Mouse (Mus musculus) lung, adult 18-20 months (tissue): ENCODE results near the gene Pcolce.
"Not testable (repeated sequence)": the region's sequence is repeated elsewhere in the genome, so short reads cannot be mapped to it uniquely, and the experiment has no call there.

Experiments
- DNase-seq, 2 experiments: peaks; one replicate each; pipeline ENCODE4 v3.0.0; 2022; ENCODE audit warnings: mixed read lengths in 2 of 2

Pcolce gene

DNA sequence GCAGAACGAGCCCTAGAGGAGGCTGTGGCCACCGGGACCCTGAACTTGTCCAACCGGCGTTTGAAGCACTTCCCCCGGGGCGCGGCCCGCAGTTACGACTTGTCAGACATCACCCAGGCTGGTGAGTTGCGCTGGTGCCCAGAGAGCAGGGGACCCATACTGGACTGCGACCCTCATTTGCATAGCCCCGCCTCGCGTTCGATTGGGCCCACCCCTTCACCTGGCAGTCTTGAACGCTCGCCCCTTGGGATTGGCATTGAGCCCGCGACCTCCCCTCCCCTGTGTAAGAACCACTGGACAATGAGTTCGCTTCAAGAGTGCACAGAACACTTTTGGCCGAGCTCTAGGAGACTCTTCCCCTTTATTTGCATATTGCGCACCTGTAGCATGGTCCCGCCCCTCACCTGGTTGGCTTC is 15.7 kb upstream of the Pcolce start:
- DNase-seq, result peak; percentile 79 to 81

DNA sequence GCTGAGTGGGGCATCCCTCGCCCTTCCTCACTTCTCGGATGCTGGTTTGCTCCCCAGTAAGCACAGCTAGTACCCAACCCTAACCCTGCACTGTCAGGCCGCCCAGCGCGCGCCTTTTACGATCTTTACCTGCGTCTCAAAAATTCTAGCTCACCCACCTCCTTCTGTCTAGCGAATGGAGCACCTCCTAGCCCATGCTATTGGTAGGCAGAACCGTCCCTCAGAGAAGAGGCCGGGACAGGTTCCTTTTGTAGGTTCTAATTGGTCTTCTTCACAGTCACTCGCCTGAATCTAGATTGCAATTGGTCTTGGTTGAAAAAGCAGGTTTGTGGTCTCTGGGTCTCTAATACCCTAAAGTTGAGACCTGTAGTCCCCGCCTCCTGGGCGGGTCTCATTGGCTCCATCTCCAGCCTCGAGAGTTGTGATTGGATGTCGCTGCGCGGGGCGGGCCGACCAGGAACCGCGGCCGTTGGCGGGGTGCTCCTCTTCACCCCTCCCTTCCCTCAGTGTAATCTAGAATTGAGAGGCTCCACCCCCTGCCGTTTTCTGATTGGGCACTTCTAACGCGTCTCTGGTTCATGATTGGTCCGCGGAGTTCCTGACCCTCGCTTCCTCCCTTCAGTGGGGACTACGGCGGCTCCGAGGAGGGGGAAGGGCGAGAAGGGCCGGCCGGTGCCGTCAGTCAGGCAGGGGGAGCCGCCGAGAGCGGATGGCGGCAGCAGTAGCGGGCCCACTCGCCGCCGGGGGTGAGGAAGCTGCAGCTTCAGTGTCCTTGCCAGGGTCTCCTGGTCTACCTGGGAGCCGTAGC is 15.1 kb upstream of the Pcolce start, which contains the start of the genes Fbxo24, Lrch4 and Gm20605:
Gene Fbxo24 (minus strand): TSS at position 505 of the 808 bp plus-strand sequence.
Gene Lrch4 (plus strand): TSS at position 624 of the 808 bp plus-strand sequence.
Gene Gm20605 (plus strand): TSS at position 678 of the 808 bp plus-strand sequence.
- peak; percentile 100 for DNase-seq

DNA sequence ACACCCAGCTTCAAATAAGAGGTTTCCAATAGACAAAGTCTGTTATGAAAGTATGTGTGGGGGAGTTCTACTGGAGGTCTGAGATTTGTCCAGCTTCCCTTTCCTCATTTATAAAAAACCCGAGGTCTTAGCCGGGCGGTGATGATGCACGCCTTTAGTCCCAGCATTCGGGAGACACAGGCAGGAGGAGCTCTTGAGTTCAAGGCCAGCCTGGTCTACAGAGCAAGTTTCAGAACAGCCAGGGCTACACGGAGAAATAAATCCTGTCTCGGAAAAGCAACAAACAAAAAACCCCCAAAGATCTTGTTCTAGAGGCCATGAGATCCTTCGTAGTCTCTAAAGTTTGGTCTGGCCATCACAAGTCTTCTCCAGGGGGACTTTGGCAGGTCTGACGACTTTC is 14.4 kb upstream of the Pcolce start:
- DNase-seq, result peak; percentile 59

DNA sequence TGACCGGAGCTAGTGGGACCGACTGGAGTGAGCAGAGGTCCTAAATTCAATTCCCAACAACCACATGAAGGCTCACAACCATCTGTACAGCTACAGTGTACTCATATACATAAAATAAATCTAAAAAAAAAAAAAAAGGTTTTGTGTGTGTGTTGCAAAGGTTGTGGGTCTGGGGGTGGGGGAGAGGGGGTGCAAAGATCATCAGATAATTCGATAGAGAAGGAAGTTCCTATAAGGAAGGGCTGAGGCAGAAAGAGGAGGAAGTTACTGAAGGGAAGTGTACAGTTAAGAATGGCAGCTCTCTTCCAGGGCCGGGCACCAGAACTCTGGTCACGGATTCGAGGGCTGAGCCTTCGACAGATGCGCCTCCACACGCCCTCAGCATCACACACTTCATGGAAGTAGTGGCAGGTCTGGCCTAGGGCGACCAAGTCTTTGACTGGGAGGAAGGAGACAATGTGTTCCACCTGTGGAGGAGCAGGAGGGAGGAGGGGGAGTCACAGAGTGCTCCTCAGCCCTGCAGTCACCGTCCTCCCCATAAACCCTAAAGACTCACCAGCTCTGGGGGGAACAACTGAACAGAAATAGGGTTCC is 10.4 kb upstream of the Pcolce start:
- DNase-seq, result no peak

DNA sequence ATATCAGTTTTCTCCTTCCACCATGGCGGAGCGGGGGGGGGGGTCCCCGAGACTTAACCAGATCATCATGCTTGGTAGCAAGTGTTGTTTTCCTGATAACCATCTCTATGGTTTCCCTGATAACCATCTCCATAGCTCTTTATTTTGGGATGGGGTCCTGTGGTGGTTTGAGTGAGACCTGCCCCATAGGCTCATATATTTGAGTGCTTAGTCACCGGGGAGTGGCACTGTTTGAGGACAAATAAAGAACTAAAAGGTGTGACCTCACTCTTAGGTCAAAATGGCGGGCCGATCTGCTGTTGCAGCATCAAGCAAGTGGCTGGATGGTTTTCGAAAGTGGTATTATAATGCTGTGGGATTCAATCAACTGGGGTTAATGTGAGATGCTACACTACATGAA is 1.8 kb upstream of the Pcolce start:
- DNase-seq, result no peak

DNA sequence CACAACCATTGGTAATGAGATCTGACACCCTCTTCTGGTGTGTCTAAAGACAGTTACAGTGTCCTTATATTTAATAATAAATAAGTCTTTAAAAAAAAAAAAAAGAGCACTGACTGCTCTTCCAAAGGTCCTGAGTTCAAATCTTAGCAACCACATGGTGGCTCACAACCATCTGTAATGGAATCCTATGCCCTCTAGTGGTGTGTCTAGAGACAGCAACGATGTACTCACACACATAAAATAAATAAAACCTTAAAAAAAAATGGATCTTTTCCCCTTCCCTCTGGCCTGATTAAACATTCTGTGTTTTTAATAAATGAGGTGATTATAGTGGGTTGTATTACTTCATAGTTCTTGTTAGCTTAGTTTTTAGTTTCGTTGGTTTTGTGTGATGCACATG is 1.3 kb upstream of the Pcolce start:
- DNase-seq, result not testable (repeated sequence)

DNA sequence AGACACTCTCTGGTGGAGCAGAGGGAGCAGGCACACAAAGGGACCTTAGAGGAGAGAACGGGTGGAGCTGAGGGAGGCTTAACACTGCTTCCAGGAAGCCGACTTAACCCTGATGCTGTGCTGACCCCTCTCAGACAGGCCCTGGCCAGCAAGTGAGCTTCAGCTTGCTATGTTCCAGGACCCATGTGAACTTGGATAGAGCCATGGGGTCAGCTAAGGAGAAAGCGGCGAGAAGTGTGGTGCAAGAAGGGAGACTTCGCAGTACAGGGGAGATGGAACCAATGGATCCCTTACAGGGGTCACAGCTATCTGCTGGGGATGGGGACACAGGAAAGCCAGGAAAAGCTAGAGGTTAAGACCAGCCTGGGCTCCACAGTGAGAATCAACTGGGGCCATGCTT is 508 bp downstream of the Pcolce start:
- DNase-seq, result no peak

DNA sequence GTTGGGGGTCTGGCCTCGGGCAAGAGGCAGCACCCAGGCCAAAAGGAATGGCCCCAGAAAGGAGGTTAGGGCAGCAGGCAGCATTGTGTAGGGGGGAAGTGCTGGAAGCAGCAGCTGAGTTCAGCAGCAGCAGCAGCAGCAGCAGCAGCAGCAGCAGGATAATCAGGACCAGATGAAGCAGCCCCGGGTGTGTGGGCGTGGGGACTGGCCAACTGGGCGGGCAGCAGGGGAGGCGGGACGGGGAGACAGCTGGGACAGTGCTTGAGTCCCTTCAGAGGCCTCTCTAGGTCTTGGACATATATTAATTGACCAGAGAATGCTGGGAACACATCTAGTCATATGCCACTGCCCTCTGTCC is 2.4 kb downstream of the Pcolce start:
- DNase-seq, result peak in 1 of 2 experiments; percentile 48

DNA sequence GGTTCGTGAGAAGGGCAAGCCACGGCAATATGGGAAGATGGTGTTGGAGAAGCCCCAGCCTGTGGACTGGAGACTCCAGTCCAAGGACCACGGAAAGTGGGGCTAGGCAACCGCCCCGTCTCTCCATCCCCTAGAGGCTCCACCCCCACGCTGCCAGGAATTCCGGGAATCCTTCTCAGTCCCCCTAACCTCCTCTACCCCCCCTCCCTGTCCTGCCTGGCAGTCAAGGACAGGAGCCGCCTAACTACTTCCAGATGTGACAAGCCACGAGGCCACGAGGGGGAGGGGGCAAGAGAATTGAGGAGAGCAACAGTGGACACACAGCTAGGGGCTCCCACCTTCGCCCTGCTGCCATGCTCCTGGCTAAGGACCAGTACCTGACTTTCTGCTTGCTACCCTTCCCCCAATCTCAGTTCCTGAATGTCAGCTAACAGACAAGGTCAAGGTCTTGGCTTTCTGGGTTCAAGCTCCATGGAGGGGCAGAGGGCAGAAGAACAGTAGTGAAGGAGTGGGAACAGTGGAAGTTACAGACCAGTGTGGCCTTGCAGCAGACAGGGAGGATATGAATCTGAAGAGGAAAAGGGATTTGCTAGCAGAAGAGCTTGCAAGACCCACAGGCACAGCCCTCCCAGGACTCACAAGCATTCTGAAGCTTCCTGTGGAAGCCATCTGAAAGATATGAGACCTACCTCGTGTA is 2.9 kb downstream of the Pcolce start:
- peak; percentile 81 to 87 for DNase-seq

DNA sequence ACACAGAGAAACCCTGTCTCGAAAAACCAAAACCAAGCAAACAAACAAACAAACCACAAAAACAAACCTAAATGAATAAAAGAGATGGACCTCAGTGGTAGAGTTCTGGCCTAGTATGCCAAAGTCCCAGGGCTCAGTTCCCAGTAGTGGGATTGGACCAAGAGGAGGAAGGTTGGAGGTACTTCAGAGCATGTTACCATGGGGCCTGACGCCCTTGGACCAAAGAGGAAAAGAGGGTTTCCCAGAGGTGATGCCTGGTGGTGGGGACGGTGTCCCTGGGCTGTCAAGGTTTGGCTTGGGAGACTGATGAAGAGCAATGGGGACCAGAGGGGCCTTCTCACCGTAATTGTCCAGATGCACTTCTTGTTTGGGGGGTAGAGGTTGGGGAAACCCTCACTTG is 3.5 kb downstream of the Pcolce start:
- no peak for DNase-seq

DNA sequence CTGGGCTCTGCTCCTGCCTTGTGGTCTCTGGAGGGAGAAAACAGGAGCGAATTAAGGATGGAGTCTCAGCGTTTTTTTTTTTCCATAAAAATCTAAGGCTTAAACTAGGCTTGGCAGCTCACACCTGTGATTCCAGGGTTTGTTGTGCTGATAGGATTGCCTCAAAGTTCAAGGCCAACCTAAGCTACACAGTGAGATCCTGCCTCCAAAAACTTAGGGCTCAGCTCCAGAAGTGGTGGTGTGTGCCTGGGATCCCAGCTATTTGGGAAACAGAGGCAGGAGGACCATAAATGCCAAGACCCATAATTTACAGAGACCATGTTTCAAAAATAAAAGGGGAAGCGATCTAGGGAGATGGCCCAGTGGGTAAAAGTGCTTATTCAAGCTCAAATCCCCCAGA is 4.3 kb downstream of the Pcolce start:
- DNase-seq, result no peak

DNA sequence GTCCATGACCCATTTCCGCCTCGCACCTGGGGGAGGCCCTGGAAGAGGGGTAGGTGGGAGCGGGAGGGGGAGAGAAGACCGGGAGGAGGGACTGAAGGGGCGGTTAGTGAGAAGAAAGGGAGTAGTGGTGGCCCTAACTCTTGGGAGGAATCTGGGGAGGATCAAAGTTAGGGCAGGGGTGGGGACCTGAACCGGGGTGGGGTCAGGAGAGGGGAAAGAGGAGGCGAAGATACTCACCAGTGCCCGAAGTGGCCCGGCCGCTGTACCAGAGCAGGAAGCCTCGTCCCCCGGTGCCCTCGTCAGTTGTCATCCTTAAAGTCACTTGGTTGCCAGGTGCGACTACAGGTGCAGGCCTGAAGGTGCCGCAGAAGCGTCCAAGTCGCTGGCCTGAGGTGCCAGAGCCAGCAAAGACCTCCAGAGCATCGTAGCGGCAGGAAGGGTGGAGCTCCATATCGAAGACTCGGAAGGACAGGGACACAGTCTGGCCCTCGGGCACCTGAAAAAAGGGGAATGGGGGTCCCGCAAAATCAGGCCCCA is 4.9 kb downstream of the Pcolce start:
- peak in 1 of 2 experiments; percentile 45 for DNase-seq

DNA sequence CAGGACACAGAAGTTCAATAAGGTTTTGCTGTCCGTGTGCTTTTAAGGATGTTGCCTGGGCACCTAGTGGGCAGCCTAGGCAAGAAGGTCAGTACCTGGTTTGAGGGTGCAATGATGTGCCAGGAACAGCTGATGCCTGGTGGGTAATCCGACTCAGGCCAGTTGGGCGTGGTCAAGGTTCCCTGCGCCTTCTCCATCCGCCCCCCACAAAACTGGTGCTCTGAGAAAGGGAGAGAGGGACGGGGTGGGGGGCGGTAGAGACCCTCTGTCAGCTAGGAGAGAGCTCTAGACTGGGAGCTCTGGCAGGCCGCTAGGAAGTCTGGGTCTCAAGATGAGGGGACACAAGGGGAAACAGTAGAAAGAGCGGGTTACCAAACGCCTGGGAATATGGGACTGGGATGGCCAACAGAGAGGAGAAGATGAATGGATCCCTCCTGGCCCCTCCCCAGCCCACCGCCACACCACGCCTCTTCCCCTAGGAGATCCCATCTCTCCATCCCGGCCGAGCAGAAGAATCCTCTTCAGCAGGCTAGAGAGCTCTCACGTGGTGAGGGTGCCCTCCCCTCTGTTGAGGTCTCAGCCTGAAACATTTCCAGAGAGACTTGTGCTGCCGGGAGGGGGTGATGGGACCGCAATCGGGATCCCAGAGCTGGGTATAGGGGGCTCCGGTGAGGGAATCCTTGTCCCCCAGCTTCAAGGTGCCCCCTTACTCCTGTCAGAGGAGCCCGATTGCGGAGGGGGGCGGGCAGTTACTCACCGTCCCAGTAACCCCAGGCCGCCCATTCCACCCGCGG is 5.5 kb downstream of the Pcolce start:
- no peak for DNase-seq

DNA sequence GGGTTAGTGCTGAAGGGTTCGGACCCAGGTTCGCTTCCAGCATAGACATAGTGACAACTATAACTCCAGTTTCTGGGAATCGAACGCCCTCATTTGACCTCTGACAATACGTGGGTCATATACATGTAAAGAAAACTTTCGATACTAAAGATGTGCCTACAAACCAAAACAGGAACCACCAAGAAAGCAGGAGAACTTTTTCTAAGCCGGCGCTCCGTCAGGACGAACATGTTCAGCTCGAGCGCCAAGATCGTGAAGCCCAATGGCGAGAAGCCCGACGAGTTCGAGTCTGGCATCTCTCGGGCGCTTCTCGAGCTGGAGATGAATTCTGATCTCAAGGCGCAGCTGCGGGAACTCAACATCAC is 12.2 kb downstream of the Pcolce start:
- peak in 1 of 2 experiments; percentile 28 for DNase-seq

DNA sequence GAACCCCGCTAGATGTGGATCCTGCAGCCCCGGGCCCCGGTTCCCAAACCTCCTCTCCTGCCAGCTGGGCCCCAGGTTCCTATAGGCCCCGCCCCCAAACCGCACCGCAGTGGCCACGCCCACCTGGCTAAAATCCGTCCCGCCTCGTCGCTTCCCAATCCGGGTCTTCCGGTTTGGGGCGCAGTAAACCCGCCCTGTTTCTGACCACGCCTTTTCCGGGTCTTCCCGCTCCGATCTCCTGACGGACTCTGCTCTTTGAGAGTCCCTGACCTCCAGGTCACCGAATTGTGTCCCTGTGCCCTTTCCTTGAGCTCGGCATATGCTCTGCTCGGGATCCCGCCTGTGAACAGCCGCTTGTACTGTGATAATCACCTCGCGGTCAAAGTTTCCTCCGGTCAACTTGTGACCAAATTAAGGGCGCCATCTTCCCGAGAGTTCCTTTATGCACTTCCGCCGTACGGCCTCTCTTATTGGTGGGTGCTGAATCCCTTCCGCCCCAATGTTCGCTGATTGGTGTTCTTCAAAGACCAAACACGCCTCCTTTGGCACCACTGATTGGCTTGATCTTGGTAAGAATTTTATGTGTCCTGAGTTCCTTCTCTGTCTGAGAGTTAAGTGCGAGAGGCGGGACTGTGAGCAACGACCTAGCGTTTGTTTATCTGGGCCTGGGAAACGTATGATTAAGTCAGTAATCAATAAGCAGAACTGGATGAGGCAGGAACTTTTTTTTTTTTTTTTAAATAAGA is 12.8 kb downstream of the Pcolce start, which contains the start of gene Mospd3:
Gene Mospd3 (minus strand): TSS at position 440 of the 746 bp plus-strand sequence.
- DNase-seq, result peak; percentile 96 to 98

DNA sequence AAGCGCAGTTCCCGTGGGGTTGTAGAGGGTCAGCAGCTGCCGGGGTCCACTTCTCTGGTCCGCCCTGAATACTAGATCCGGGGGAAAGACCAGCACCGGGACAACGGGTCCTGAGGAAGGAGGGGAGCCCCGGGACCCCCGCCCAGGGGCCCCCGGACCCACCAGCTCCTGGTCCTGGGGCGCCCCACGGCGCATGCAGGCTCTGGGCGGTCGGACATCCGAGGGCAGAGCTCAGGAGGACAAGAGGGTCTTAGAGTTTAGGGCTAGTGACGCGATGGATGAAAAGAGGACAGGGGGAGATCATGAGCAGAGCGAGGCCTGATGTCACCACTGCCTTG is 13.3 kb downstream of the Pcolce start:
- no peak for DNase-seq

DNA sequence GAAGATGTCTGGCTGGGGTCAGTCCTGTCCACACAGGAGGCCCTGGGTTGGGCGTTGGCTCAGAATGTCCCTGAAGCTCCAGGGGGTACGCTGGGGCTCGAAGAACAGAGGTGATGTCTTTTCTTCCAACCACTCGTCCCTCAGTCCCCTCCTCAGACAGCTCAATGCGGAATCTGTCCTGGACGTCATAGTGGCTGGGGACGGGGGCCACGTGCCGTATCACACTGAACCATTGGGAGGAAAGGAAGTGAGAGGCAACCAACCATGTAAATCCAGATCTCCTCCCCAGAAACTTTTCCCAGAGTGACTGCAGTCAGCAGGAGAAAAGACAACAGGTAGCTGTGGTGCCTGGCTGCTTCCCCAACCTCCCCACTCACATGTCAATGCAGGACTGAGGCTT is 14.0 kb downstream of the Pcolce start:
- DNase-seq, result no peak

DNA sequence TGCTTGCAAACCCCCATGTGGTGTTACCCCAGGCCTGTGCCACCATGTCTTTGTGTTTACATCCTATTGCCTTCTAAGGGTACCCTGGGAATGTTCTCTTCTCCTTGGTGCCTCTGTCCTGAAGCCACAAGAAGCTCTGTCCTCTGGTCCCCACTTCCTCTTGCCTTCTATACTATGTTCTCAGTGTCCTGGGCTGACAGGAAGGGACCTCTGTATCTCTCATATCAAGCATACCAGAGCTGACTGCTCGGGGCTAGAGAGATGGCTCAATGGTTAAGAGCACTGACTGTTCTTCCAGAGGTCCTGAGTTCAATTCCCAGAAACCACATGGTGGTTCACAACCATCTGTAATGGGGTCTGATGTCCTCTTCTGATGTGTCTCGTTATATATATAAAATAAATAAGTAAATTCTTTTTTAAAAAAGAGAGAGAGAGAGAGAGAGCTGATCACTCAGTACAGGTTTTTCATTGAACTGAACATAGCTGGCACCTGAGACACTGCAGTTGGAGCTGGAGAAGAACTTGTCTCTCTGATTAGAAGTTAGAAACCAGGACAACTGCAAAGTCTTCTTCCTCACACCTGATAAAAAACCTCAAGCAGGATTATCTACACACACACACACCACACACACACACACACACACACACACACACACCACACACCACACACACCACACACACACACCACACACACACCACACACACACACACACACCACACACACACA is 15.3 kb downstream of the Pcolce start:
- DNase-seq, result no peak

DNA sequence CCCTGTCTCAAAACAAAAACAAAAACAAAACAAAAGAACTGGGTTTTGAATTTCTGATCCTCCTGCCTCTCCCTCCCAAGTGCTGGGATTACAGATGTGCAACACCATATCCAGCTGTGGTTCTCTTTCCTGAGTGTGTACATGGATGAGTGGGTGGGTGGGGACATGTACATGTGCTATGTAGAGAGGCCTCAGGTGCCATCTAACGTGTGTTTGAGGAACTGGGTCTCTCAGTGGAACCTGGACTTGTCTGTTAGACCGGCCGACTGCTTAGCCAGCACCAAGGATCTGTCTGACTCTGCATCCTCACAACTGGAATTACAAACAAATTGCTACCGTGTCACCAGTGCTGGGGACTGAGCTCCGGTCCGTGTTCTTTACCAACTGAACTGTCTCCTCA is 16.0 kb downstream of the Pcolce start:
- no peak for DNase-seq

DNA sequence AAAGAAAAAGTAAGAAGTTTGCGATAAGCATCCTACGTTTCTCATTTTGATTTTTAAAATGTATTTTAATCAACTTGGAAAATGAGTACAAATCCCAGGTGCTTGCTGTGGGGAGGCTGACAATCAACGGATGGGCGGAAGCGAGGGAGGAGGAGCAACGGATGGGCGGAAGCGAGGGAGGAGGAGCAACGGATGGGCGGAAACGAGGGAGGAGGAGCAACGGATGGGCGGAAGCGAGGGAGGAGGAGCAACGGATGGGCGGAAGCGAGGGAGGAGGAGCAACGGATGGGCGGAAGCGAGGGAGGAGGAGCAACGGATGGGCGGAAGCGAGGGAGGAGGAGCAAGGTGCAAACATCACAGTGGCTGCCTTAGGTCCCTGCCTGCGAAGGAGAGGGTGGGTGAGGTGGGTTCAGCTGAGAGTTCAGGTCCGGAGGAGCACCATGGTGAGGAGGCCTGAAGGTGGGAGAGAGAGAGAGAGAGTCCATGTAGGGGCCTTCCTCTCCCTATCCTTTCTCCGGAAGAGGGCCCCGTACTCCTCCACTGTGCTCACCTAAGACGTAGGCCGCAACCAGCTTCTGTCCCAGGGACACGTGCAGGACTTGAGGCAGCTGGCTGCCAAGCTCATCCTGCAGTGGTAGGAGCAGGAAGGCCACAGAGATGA is 16.9 kb downstream of the Pcolce start:
- DNase-seq, result peak; percentile 29 to 40

DNA sequence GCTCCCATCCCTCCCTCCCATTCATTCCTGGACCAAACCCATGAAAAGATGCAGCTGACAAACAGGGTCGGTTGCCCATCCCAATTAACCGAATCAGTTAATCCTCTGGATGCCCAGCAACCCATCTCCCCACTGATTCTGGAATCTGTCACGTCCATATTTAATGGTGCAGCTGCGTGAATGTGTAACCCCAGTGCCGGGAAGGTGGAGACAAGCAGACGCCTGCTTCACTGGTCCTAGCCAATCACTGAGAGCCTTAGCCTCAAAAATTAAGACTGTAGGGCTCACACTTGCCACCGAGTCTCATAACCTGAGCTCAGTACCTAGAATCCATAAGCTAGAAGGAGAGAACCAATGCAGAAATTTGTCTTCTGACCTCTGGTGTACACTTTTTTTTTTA is 17.7 kb downstream of the Pcolce start:
- no peak for DNase-seq
